Mouse (Mus musculus): ENCODE results near the gene Mndal. TPM values are rescaled to one million over a fixed set of nuclear protein-coding genes. Genes with fewer than 3 reads are reported as not detected.
A peak's percentile ranks its signal among the peaks of the same experiment; 100 is the strongest.
"Not testable (repeated sequence)": the region's sequence is repeated elsewhere in the genome, so short reads cannot be mapped to it uniquely, and the experiment has no call there.

Mndal gene
- polyA plus RNA-seq, 2 experiments from 2014 or later = 417 to 550 TPM

- ATAC-seq = not testable (repeated sequence)
Measured at GRCm38 (mm10) chr1:173887026-173887787, 55.1 kb downstream of the Mndal start.

DNA sequence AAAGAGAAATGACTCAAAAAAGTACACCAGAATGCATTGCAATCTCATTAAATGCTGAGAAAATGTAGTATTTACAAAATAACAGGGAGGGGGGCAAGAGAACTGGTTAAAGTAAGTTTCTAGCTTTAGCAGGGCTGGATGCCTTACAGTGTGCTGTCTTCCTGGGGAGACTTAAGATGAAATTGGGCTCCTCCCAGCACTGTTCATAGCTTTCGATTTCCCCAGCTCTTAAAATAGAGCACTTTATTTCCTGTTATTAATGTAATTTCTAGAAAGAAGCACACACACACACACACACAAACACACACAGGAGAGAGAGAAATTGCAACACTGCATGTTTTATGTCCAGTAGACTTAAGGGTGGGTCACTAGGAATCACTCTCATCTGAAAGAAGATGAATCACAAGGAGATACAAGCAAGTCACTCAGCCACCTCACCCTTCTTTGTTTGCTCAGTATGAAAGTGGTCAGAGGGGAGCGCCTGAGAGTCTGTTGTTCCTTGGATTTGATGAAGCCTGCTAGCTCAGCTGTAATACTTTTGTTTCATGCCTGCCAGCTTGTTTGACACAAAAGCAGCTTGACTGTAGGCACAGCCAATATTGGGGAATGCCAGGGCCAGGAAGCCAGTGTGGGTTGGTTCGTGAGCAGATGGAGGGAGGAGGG, 62.2 kb downstream of the Mndal start:
- ATAC-seq = peak; percentile 71

DNA sequence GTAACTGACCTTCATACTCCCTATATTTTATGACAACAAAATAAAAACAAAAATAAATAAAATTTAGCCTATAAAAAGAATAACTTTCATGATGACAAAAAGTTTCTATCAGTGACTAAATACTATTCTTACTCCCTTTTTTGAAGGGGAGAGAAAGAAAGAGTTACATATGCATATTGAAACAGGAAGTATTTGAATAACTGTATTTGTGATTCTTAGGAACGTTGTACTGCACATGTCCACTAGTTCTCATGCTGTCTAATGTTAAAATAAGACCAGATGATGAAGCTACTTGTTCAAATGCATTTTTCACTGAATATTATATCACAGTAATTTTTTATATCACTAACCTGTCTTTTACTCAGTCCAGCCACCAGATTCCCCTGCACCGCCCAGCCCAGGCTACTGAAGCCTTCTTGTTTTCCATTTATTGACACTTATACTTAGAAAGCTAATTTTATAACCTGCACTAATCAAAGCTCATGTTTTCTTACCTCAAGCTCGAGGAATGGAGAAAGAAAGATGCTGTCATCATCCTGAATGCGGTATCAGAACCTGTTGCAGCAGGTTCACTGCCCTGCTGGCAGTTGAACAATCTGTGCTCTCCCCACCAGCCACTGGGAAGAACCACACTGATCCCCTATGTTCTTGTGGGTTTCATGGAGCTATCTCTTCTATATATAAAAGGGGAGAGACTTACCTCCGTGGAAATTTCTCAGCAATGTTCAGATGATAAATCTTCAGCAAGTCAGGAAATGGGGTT, 62.9 kb downstream of the Mndal start:
- peak; percentile 53 for ATAC-seq

DNA sequence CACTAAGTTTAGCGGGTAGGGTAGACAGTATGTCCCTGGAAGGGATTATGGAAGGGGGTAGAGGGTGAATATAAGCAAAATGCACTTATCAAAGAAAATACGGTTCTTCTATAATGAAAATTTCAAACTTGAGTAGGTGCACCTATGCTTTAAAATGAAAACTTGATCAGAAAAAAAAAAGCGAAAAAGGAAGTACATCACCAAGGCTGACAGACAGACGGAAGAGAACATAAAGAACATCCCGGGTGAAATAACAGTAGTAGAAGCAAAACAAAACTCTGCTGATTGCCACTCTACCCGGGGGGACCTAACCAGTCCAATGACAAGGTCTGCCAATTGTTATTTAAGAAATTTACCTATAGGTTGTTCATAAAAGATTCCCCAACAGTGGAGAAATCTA, 64.0 kb downstream of the Mndal start:
- peak; percentile 33 for ATAC-seq

- not testable (repeated sequence) for ATAC-seq
Measured at GRCm38 (mm10) chr1:173877125-173877524, 65.2 kb downstream of the Mndal start.

DNA sequence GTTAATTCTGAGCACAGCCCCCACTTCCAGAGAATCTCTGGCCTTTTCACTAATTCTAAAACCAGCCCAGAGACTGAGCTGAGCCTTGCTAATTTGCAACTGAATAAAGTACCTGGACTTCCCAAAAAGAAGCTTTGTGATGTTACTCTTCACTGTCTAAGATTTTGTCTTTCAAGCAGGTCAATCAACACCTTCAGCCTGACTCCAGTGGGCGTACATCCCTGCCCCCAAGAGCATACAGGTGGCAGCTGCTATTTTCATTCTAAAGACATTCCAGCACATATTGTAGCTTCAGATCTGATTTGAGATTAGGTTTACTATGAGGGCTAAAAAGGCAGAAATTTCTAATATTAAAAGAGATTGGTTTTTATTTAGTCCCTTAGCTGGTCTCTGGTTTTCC, 73.7 kb downstream of the Mndal start:
- ATAC-seq = not testable (repeated sequence)

GRCm38 (mm10) chr1:173866504-173866903, 75.8 kb downstream of the Mndal start:
- ATAC-seq = no peak

- ATAC-seq = peak; percentile 79
Measured at GRCm38 (mm10) chr1:173853711-173854110, 88.6 kb downstream of the Mndal start.

DNA sequence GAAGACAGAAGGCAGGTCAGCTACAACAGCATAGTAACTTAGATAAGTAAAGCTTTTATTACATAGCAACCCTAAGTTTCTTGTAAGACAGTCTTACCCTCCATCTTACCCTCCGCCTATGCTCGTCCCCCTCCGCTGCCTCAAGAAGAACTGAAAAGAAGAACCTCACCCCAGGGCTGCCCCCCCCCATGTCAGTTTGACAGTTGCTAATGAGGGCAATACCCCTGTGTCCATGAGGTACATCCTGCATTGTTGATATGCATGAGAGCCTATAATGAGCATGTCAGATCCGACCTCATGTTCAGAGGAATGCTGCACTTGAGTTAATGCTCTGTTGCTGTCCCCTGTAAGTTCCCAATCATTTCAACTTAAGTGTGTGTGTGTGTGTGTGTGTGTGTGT, 89.4 kb downstream of the Mndal start:
- ATAC-seq = not testable (repeated sequence)

DNA sequence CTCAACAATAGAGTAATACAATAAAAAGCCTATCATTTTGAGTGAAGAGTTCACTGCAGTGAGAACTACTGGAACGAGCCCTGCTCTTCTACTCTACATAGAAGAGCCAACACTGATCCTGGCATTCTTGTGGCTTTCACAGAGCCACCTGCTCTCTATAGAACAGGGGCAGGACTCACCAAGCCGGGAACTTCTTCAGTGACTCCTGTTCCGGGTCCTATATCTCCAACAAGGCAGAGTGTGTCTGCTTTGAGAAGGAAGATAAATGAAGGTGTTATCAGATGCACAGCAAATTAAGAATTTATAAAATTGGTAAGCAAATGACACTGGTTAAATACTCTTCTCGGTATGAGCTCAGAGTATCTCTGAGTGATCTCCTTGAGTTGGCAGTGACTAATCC, 96.1 kb downstream of the Mndal start:
- ATAC-seq = not testable (repeated sequence)

DNA sequence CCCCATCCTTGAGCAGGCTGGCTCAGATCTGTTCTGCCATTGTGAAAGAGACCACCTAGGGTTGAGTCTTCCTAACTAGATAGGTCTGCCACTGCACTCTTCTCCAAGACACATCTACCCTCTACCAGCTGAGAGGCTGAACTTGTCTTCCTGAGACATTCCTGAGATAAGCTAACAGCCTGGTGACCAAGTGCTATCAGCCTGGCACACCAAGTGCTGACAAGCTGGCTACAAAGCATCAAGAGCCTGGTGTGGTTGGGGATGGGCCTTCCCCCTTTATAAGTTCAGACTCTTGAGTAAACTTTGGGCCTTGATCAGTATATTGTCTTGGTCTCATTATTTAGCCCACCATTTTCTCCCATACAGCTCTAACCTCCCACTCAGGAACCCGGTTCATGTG, 97.5 kb downstream of the Mndal start:
- no peak for ATAC-seq

GRCm38 (mm10) chr1:173821481-173821803, 120.8 kb downstream of the Mndal start:
- ATAC-seq = not testable (repeated sequence)

GRCm38 (mm10) chr1:173820794-173821480, 121.4 kb downstream of the Mndal start:
- not testable (repeated sequence) for ATAC-seq

- ATAC-seq = peak; percentile 84
Measured at GRCm38 (mm10) chr1:173809294-173809693, 133.0 kb downstream of the Mndal start.

DNA sequence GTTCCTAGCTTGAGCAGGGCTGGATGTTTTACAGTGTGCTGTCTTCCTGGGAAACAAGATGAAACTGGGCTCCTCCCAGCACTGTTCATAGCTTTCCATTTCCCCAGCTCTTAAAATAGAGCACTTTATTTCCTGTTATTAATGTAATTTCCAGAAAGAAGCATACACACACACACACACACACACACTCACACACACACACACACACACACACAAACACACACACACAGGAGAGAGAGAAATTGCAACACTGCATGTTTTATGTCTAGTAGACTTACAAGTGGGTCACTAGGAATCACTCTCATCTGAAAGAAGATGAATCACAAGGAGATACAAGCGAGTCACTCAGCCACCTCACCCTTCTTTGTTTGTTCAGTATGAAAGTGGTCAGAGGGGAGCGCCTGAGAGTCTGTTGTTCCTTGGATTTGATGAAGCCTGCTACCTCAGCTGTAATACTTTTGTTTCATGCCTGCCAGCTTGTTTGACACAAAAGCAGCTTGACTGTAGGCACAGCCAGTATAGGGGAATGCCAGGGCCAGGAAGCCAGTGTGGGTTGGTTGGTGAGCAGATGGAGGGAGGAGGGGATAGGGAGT, 139.5 kb downstream of the Mndal start:
- peak; percentile 72 for ATAC-seq

GRCm38 (mm10) chr1:173802207-173802606, 140.1 kb downstream of the Mndal start:
- peak; percentile 21 for ATAC-seq

DNA sequence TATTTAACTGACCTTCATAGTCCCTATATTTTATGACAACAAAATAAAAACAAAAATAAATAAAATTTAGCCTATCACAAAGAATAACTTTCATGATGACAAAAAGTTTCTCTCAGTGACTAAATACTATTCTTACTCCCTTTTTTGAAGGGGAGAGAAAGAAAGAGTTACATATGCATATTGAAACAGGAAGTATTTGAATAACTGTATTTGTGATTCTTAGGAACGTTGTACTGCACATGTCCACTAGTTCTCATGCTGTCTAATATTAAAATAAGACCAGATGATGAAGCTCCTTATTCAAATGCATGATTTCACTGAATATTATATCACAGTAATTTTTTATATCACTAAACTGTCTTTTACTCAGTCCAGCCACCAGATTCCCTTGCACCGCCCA, 140.5 kb downstream of the Mndal start:
- peak; percentile 74 for ATAC-seq

Other genes with a start within 250 kb of the Mndal start
- gene Ifi207, start 200.7 kb downstream of the Mndal start, polyA plus RNA-seq (2017; shearing (Covaris generic)) = under 1 TPM; 0.09 to 0.16 TPM
- 1 to 10 TPM in 1 of 2 experiments, not detected in 1; 1.1 TPM for gene Ifi204, start 175.5 kb downstream of the Mndal start, polyA plus RNA-seq (2017; shearing (Covaris generic))
- 1 to 10 TPM; 1.2 to 1.5 TPM for gene Ifi211, start 29.4 kb downstream of the Mndal start, polyA plus RNA-seq (2017; shearing (Covaris generic))
- 100 to 1,000 TPM; 265 to 384 TPM for gene Ifi203, start 181 bp upstream of the Mndal start, polyA plus RNA-seq (2017; shearing (Covaris generic))
- not detected for gene Ifi202b, start 40.3 kb upstream of the Mndal start, polyA plus RNA-seq (2017; shearing (Covaris generic))
- gene Ifi205, start 89.3 kb upstream of the Mndal start, polyA plus RNA-seq (2017; shearing (Covaris generic)) = under 1 TPM in 1 of 2 experiments, not detected in 1; 0.61 TPM
- gene Olfr433, start 98.2 kb upstream of the Mndal start, polyA plus RNA-seq (2017; shearing (Covaris generic)) = not detected
- not detected for gene Olfr432, start 106.7 kb upstream of the Mndal start, polyA plus RNA-seq (2017; shearing (Covaris generic))
- gene Olfr430, start 124.1 kb upstream of the Mndal start, polyA plus RNA-seq (2017; shearing (Covaris generic)) = not detected
- gene Olfr429, start 141.8 kb upstream of the Mndal start, polyA plus RNA-seq (2017; shearing (Covaris generic)) = not detected
- not detected for gene Olfr427, start 154.4 kb upstream of the Mndal start, polyA plus RNA-seq (2017; shearing (Covaris generic))
- not detected for gene Olfr231, start 178.7 kb upstream of the Mndal start, polyA plus RNA-seq (2017; shearing (Covaris generic))
- not detected for gene Olfr424, start 189.0 kb upstream of the Mndal start, polyA plus RNA-seq (2017; shearing (Covaris generic))
- not detected for gene Olfr420, start 213.1 kb upstream of the Mndal start, polyA plus RNA-seq (2017; shearing (Covaris generic))
- gene Spta1, start 230.3 kb upstream of the Mndal start, polyA plus RNA-seq (2017; shearing (Covaris generic)) = under 1 TPM in 1 of 2 experiments, not detected in 1; 0.06 TPM

All from CD4-positive, CD25-positive, alpha-beta regulatory T cell, adult 4 months (primary cell).